Mouse (Mus musculus): Measurements from ENCODE around the gene Olfr812. TPM values are rescaled to one million over a fixed set of nuclear protein-coding genes. Genes with fewer than 3 reads are reported as not detected.
"Not testable (repeated sequence)": the region's sequence is repeated elsewhere in the genome, so short reads cannot be mapped to it uniquely, and the experiment has no call there.

Gene Olfr812
- not detected for total RNA-seq (2021)
- long read RNA-seq, experiment 1 = 0 reads
- long read RNA-seq, experiment 2 = 0 reads

DNA sequence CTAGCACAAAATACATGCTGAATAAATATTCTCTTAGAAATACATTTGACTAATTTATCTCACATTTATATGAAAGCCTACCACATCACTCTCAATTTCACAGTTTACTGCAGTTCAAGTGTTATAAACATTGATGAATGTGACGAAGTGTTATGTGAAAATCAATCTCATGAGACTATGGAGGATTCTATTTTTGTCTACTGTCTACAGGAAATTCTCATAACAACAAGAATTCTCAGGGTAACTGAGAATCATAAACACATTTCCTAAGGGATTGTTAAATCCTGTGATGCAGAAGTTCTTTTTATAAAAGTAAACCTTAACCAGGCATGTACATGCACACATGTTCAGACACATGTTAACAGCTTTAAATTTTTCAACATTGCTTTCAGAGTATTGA is at the start of gene Olfr812:
TSS of gene Olfr812 (minus strand) at position 101 of the 400 bp plus-strand sequence.
- DNase-seq = no peak

DNA sequence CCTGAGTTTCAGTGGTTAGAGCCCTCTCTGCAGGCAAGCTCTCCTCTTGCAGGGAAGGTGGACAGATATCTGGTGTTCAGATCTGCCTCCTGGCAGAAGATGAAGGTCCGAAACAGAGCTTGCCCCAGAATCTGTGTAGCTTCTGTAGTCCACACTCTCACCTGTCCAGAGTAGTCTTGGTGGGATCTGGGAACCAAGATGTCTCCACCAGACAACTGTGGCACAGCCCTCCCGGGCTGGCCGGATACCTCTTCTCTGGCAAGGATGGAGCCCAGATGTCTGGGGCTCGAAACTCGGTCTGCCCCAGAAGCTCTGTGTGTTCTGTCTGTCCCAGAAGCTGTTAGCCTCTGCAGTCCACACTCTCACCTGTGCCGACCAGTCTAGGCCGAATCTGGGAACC is 40.0 kb upstream of the Olfr812 start:
- DNase-seq = no peak

DNA sequence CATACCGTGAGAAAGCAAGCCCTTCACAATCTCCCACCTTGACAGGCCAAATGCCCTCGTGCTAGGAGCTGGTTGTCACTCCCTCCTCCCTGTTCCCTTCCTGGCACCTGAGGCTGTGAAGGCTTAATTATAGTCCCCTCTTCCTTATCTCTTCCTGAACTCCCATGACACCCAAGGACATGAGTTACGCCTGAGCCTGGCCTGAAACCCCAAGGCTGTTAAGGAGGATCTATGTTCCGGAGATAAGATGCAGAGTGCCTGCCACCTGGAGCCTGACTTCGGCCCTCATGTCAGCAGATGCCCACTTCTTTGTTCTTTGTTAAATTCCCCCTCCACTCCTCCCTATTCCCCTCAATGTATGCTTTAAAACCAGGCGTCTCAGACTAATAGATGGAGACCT is 39.6 kb upstream of the Olfr812 start:
- DNase-seq = not testable (repeated sequence)

DNA sequence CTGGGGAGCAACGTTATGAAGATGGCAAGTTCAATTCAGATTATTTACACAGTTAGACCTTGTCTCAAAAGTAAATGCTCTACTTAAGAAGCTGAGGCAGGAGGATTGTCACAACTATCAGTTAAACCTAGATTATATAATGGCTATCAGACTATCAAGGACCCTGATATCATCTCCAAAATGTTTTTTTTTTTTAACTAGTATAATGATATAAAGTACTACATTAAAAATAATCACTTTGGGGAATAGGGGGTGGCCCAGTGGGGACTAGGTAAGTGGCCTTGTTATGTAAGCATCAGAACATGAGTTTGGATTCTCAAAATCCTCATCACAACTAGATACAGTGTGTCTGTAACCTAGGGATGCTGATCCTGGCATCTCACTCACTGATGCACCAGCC is 33.9 kb upstream of the Olfr812 start, which contains the start of gene Olfr814:
TSS of gene Olfr814 (minus strand) at position 101 of the 400 bp plus-strand sequence.
- DNase-seq = not testable (repeated sequence)

DNA sequence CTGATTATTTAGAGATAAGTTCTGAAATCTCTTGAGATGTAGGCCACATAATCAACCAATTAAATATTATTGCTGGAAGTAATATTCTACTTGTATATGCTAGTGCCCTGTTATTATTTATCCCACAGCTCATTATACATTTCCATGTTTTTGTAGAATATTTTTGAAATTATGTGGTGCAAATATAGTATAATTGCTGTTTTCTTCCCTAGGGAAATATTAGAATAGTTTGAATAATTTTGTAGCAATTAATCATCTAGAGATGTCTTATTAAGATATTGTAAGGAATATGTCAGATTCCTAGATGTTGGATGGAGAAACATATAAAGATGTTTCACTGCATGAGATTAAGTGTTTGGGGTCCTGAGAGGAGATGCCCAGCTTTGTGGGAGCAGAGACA is 9.2 kb upstream of the Olfr812 start, which contains the start of gene Olfr813:
TSS of gene Olfr813 (plus strand) at position 301 of the 400 bp plus-strand sequence.
- no peak for DNase-seq

DNA sequence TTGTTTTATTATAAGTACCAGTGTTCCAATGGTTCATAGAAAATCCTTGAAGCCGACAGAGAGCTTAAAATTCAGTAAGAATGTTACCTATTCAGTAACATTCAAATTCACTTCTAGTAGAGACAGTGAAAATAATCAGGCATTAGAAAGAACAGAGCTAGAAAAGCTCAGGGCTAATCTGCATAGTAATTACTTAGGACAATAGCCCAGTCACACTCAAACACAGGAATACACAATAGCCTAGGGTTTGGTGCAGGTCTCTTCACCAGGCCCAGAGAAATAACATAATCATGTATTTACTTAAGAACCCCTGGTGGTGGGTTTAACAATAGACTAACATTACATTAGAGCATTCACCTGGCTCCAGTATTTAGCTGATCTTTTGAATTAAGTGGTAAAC is 1.4 kb upstream of the Olfr812 start:
- DNase-seq = no peak

DNA sequence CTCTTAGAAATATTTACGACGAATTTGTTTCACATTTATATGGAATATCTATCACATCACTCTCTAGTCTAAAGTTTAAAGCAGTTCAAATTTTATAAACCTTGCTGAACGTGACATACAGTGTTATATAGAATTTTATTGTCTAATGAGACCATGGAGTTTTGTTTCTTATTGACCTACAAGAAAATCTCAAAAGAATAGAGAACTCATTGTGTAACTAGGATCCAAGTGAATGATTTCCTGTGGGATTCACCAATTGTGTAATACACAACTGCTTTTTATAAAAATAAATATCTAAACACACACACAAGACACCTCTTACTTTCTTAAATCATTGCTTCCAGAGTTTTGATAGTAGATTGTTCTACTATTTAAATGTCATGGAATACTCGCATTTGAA is 41.6 kb downstream of the Olfr812 start, which contains the start of gene Olfr811:
TSS of gene Olfr811 (minus strand) at position 101 of the 400 bp plus-strand sequence.
- DNase-seq = no peak

DNA sequence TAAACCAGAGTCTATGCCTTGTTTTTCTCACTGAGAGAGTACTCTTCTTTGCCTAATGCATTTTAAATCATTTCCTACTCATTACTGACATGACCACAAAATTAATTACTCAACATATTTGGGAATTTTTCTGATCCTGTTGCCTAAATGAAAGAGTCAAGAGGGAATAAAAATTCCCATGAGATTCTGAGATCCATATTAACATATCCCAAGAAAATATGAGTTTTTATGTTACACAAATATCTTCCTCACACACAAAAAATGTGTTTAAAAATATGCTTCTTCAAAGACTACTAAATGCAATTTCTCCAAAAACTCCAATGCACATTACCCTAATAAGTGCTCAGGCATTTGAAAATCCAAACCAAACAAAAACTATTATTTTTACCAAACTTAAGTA is 51.1 kb downstream of the Olfr812 start, which contains the start of gene Olfr810:
TSS of gene Olfr810 (minus strand) at position 101 of the 400 bp plus-strand sequence.
- no peak for DNase-seq

Other genes starting within 250 kb of the Olfr812 start
- gene Olfr796, start 233.5 kb downstream of the Olfr812 start, total RNA-seq (2021) = not detected
- gene Olfr798, start 218.2 kb downstream of the Olfr812 start, total RNA-seq (2021) = not detected
- not detected for gene Olfr799, start 208.6 kb downstream of the Olfr812 start, total RNA-seq (2021)
- not detected for gene Olfr800, start 188.4 kb downstream of the Olfr812 start, total RNA-seq (2021)
- not detected for gene Olfr801, start 172.2 kb downstream of the Olfr812 start, total RNA-seq (2021)
- not detected for gene Olfr802, start 157.9 kb downstream of the Olfr812 start, total RNA-seq (2021)
- gene Olfr803, start 151.8 kb downstream of the Olfr812 start, total RNA-seq (2021) = not detected
- not detected for gene Olfr804, start 142.9 kb downstream of the Olfr812 start, total RNA-seq (2021)
- gene Olfr805, start 116.7 kb downstream of the Olfr812 start, total RNA-seq (2021) = not detected
- not detected for gene Olfr806, start 104.2 kb downstream of the Olfr812 start, total RNA-seq (2021)
- gene Olfr807, start 88.3 kb downstream of the Olfr812 start, total RNA-seq (2021) = not detected
- gene Olfr808, start 80.6 kb downstream of the Olfr812 start, total RNA-seq (2021) = not detected
- not detected for gene Olfr809, start 71.5 kb downstream of the Olfr812 start, total RNA-seq (2021)
- not detected for gene Olfr810, start 51.2 kb downstream of the Olfr812 start, total RNA-seq (2021)
- not detected for gene Olfr811, start 41.7 kb downstream of the Olfr812 start, total RNA-seq (2021)
- not detected for gene Olfr813, start 9.3 kb upstream of the Olfr812 start, total RNA-seq (2021)
- not detected for gene Olfr814, start 33.8 kb upstream of the Olfr812 start, total RNA-seq (2021)
- gene Olfr815, start 59.8 kb upstream of the Olfr812 start, total RNA-seq (2021) = not detected
- not detected for gene Olfr816, start 69.5 kb upstream of the Olfr812 start, total RNA-seq (2021)
- gene Olfr818, start 103.0 kb upstream of the Olfr812 start, total RNA-seq (2021) = not detected
- not detected for gene Olfr819, start 121.2 kb upstream of the Olfr812 start, total RNA-seq (2021)
- not detected for gene Olfr247, start 130.0 kb upstream of the Olfr812 start, total RNA-seq (2021)
- not detected for gene Gm10310, start 139.0 kb upstream of the Olfr812 start, total RNA-seq (2021)
- gene Olfr820, start 166.5 kb upstream of the Olfr812 start, total RNA-seq (2021) = not detected
- not detected for gene Olfr821, start 184.3 kb upstream of the Olfr812 start, total RNA-seq (2021)
- gene Olfr822, start 225.1 kb upstream of the Olfr812 start, total RNA-seq (2021) = not detected